Mouse (Mus musculus): ENCODE results near the gene Olfr90.
"Not testable (repeated sequence)": the region's sequence is repeated elsewhere in the genome, so short reads cannot be mapped to it uniquely, and the experiment has no call there.

Gene Olfr90

DNA sequence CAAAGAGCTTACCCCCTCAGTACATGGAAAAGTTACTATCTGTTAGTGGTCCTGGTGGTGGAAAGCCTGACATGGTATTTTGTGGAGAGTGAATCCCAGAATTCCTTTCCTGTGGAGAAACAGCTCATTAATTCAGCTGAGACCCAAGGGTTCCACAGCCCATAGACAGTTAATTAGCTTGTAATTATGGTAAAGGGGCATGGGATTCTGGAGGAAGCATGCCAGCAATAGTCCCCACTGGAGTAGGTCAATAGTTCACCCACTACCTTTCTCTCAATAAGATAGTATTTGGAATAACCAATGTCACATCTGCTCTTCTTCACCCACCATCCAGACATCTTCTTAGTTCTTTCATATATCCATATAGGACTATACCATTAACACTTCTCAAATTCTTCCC, at the start of gene Olfr90:
TSS of gene Olfr90 (minus strand) at position 101 of the 400 bp plus-strand sequence.
- no peak for DNase-seq

DNA sequence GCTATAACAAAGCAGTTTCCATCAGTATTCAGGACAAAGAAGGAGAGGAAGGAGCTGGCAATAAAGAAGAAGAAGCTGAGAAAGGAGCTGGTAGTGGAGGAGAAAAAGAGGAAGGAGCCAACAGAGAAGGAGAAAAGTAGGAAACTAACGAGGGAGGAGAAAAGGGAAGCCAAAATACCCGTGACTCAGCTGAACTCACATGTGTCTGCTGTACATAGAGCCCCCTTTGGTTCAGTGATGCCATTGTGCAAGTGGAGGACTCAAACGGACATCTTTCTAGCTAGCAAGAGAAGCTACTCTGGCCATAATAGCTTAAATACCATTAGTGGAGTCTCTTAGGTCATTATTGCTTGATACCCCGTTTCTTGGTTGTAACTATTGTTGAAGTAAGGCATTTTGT, 43.1 kb upstream of the Olfr90 start:
- not testable (repeated sequence) for DNase-seq

DNA sequence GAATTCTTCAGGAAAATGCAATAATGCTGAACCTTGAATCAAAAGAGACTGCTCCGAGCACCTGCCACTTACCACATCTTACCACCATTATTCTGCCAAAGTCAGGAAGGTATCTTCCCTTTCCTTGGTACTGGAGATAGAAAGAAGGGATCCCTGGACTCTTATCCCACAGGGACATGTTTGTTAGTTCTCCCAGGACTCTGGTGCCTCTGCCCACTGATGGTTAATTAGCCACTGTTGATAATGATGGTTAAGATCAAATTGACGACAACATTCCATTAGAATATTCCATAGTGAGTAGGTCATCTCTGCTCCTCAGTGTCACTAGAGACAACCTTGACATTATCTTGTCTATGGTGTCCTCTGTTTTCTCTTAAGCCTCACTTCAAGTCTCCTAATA, 31.7 kb upstream of the Olfr90 start, which contains the start of gene Olfr92:
TSS of gene Olfr92 (minus strand) at position 101 of the 400 bp plus-strand sequence.
- DNase-seq: no peak

DNA sequence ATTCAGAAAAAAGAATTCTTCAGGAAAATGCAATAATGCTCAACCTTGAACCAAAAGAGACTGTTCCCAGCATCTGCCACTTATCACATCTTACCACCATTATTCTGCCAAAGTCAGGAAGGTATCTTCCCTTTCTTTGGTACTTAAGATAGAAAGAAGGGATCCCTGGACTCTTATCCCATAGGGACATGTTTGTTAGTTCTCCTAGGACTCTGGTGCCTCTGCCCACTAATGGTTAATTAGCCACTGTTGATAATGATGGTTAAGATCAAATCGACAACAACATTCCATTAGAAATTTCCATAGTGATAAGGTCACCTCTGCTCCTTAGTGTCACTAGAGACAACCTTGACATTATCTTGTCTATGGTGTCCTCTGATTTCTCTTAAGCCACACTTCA, 9.9 kb upstream of the Olfr90 start, which contains the start of gene Olfr91:
TSS of gene Olfr91 (minus strand) at position 101 of the 400 bp plus-strand sequence.
- DNase-seq: no peak

DNA sequence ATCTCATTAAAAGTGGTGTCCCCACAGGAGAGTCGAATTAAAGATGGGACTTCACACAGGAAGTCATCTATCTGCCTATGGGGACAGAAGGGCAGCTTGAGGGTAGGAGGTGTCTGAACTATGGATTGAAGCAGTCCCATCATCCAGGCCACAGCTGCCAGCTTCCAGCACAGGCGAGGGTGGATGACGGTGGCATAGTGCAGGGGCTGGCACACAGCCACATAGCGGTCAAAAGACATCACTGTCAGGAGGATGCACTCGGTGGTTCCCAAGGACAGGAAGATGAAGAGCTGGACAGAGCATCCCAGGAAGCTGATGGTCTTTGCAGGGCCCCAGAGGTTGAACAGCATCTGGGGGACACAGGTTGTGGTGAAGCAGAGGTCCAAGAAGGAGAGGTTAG, 5.0 kb upstream of the Olfr90 start:
- peak; percentile 78 to 88 for DNase-seq

DNA sequence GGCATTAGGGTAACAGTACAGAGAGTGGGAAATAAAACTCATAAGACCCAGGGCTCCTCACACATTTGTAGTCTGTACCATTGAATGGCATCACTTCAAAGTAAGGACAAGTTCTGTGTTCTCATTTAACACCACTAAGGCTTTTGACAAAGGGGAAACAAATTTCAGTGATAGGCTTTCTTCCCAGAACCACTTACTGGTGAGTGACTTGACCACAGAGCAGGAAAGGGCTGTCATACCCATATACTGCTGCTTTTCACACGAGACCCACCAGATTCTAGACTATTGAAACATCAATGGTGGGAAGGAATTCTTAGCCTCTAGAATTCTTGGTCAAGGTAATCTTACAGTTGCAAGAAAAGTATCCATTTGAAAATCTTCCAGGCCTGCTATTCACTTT, 3.9 kb upstream of the Olfr90 start:
- no peak for DNase-seq

DNA sequence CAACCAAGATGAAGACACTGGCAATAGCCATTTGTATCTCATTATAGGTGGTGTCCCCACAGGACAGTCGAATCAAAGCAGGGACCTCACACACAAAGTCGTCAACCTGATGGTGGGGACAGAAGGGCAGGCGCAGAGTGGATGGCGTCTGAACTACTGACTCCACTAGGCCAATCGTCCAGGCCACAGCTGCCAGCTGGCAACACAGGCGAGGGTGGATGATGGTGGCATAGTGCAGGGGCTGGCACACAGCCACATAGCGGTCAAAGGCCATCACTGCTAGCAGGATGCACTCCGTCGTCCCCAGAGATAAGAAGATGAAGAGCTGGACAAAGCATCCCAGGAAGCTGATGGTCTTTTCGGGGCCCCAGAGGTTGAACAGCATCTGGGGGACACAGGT, 2.8 kb downstream of the Olfr90 start:
- DNase-seq: peak in 1 of 2 experiments; percentile 55

DNA sequence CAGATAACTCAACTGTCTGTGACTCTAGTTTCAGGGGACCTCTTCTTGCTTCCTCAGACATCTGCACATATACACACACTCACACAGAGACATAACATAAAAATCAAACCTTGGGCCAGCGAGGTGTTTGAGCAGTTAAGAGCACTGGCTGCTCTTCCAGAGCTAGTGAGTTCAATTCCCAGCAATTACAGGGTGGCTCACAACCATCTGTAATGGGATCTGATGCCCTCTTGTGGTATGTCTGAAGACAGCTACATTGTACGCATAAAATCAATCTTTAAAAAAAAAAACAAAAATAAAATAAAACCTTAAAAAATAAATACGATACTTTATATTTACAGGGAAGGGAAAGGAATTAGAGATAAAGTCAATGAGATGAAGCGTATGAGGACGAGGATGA, 3.7 kb downstream of the Olfr90 start:
- no peak for DNase-seq

DNA sequence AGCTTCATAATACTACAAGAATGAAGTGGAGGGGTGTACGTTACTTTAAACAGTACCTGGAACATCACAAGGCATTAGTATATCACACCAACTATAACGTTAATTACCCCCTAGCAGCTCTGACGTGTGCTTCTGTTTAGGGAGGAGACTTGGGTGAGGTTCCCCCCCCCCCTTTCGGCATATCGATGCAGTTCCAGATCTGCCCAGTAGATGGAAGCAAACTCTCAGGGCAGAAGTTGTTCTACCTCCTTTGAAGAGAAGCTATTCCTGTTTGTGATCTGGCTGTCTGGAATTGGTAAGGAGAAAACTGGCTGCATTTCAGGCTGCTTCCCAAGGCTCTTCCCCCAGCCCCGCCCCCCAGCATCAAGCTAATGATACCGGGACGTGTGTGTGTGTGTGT, 5.0 kb downstream of the Olfr90 start:
- DNase-seq: peak; percentile 77 to 85

DNA sequence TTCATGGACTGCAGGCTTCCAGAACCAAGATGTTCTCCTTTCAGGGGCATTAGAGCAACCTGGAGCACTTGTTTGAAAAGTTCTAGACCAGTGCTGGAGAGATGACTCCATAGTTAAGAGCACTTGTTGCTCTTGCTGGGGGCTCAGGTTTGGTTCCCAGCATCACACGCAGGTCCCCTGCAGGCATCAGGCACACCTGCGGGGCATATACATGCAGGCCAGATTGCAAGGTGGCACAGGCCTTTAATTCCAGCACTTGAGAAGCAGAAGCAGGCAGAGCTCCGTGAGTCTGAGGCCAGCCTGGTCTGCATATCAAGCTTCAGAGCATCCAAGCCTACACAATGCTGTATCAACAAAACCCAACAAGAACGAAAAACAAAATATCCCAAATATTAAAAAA, 6.6 kb downstream of the Olfr90 start:
- no peak for DNase-seq

DNA sequence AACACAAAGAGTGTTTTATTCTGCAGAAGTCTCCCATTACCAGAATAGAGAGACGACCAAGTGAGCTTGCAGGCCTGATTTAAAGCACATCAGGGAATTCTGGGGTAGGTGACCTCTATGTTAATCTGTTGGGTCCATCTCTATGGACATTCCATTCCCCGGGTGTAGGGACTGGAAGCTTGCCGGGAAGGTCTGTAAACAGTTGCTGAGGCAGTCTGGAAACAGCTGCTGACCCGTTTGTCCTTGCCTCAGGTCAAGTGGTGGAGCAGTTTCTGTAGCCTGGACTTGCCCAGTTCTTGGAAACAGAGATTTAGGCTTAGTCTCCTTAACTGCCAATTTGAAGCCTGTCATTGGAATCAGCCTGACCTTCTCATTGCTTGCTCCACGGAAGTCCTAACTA, 8.2 kb downstream of the Olfr90 start:
- DNase-seq: no peak

DNA sequence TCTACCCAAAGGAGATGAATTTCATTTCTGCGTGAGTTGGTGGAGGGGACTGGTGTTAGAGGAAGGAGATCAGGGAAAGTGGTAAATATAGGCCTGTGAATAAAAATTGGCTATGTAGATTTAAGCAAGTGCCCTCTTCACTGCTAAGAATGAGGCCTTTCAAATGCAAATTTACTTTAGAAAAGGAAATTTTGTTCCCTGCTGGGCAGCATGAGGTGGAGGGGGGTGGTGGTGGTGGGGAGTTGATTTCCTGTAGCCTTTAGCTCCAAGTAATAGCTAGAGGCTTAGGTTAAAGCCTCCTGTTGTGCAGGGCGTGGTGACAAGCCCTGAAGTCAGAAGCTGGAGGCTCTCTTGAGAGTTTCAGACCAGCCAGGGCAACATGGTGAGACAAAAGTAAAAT, 9.3 kb downstream of the Olfr90 start:
- DNase-seq: no peak

DNA sequence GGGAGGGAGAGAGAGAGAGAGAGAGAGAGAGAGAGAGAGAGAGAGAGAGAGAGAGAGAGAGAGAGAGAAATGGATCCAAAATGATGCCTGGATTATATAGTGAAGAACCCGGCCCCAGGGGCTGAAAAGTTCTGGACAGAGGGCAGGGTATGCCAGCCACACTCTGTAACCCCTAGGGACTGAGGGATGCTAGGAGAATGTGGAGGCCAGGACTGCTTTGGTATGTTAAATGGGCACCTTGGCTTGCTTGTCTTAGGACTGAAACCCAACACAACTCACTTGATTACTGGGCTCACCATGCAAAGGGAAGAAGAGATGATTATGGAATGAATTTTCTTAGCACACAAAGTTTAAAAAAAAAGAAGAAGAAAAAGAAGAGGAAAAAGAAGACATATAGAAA, 10.1 kb downstream of the Olfr90 start:
- DNase-seq: no peak

DNA sequence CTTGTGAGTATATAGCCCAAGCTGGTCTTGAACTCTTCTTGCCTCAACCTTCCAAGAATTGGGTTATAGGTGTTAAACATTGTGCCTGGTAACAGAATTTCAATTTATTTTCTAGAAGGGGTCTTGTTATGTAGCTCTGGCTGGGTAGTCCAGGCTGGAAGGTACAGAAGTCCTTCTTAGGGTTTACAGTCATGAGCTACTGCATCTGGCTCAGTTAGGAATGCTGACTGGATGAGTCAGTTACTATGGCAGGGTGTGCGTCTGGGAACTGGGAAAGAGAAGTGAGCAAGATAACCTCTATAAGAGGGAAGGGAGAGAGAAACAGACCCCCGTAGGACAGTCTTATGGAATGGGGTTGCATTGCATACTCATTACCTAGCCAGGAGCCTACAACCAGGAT, 12.5 kb downstream of the Olfr90 start:
- DNase-seq: no peak

DNA sequence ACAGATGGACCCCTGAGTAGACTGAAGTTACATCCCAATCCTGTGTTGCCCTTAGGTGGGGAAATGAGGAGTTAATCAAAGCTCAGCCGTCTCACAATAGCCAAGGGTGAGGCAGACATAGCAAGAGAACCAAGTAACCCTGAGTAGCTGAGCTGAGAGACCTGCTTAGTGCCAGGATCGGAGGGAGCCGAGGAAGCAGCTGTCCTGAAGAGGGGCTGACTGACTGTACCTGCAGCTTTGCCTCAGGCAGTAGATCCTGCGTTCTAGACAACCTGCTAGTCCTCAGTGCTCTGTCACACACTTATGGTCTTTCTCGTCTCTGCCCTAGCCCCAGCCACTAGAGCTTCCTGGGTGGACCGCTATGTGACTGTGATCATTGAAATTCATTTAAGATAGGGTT, 13.1 kb downstream of the Olfr90 start:
- DNase-seq: peak in 1 of 2 experiments; percentile 2

DNA sequence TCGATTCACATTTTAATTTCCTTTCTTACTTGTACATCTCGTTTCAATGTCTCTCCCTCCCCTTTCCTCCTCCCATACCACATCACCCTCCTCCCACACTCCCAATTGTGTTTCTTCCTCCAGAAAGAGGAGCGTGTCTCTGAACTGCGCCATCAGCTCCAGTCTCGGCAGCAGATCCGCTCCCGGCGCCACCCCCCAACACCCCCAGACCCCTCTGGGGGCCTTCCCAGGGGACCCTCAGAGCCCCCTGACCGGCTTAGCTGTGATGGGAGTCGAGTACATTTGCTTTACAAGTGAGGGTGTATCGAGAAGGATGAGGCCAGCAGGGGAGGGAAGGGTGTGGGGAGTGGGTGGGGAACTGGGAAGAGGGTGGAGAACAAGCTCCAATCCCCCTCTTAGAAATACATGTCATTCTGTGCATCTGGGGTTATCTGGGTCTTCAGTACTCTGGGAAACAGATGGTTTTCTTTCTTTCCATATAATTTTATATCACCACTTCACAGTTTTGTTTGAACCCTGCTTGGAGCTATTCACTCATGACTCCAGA, 15.5 kb downstream of the Olfr90 start:
- no peak for DNase-seq

DNA sequence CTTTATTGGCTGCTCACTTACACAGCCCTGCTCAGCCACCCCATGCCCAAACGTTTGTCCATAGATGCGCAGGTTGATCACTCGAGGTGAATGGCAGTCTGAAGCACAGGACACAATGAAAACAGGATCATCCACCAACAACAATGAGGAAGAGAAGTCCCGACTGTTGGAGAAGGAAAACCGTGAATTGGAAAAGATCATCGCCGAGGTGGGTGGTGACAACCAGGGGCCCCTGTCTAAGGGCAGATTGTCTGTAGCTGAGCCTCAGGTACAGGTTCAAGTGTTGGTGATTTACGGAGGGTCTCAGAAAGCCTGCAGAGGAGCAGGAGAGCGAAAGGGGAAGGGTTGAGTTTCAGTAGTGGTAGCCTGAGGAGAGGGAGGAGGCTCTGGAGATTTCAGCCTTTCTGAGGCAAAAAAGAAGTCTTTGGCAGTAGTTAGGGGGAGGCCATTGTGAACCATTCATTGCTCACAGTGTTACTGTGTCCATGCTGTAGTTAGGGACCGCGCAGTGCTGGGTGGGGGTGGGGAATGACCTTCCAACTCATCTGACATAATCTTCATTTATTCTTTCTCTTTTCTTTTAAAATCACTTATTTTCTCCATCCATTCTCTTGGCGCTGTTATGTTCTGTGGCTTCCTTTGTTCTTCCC, 16.1 kb downstream of the Olfr90 start:
- DNase-seq: no peak

DNA sequence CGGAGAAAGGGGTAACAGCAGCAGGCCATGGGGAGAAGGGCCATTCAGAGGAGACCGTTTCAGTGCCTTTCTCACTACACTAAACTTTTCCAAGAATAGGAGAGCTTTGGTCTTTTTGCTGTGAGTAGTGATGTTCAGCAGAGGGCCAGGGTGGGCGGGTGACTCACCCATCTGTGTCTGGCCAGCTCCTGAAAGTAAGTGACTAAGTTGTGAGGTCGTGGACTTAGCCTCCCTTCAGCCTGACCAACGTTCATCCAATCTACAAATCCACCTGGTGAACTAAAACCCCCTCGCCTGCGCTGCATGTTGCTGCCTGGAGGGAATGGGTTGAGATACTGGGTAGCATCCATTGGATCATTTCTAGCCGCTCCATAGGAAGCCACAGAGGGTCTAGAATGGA, 18.2 kb downstream of the Olfr90 start:
- no peak for DNase-seq

DNA sequence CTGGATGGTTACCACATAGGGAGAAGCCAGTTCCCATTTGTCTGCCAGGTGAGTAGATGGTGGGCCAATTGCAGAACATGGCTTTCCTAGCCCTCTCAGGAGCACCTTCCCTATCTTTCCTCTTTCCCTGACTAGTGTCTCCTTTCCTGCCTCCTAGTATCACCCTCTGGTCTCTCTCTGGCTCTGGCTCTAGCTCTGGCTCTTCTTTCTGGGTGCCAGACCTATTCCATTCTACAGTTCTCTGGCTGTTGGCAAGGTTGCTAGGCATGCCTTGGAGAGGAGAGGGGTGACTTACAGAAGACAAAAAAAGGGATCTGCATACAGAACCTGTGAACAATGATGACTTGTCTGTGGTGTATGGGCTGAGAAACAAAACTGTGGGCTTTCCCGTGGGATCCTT, 20.4 kb downstream of the Olfr90 start:
- DNase-seq: no peak

DNA sequence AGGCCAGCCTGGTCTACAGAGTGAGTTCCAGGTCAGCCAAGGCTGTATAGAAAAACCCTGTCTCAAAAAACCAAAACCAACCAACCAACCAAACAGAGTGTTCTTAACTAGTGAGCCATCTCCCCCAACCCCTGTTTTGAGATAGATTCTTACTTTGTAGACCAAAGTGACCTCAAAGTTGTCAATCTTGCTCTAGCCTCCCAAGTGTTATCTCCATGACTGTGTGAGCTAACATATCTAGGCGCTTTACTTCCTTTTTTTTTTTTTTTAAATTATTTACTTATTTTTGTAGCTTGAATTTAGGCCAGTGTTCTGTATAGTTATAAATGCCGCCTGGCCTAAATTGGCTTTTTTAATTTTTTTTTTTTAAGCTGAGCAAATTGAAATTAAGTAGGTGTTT, 22.3 kb downstream of the Olfr90 start:
- no peak for DNase-seq

DNA sequence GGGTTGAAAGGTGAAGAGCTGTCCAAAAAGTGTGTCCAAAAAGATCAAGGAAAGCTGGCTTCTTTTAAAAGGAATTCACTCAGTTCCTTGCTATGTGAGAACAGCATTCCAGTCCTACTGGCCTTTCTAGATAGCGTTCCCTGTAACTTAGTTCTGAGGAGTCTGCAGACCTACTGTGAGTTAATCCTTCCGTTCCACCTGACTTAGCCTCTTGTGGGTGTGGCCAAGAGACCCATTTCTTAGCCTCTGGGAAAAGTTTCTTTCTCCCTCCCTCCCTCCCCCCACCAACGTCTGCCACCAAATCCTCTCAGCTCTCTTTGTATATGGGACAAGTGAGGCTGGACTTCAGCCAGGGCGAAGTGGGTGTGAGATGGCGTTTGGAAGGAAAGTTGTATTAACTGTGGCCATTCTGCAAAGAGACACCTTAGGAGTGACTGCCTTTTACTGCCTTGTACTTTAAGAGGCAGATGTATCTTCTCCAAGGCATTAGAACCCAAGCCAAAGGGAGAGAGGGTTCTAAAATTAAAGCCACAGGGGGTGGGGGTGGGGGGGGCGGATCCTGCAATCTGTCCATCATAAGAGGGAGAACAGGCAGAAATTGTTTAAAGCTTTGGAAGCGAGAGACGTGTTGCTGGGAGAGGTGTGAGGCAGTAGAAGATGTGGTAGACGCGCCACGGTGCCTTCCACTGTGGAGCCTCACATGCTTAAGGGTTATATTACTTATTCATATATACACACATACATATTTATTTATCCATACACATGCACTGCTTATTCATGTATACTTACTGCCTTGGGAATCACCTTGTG, 24.4 kb downstream of the Olfr90 start:
- no peak for DNase-seq

DNA sequence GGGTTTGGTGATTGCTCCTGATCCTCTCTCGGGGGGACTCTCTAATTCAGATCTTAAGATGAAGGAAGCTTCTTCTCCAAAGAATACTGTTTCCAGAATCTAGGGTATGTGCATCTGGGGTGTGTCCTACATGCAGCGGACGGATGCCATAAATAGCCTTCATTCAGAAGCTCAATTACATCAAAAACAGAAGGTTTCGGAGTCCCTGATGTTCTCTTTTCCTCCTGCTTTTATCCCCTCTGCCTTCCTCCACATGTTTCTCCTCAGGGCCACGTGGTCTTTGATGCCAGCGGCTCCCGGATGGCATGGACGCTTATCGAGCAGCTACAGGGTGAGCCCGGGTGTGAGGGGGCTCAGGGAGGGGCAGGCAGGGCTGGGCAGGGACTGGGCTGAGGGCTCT, 25.2 kb downstream of the Olfr90 start:
- no peak for DNase-seq

DNA sequence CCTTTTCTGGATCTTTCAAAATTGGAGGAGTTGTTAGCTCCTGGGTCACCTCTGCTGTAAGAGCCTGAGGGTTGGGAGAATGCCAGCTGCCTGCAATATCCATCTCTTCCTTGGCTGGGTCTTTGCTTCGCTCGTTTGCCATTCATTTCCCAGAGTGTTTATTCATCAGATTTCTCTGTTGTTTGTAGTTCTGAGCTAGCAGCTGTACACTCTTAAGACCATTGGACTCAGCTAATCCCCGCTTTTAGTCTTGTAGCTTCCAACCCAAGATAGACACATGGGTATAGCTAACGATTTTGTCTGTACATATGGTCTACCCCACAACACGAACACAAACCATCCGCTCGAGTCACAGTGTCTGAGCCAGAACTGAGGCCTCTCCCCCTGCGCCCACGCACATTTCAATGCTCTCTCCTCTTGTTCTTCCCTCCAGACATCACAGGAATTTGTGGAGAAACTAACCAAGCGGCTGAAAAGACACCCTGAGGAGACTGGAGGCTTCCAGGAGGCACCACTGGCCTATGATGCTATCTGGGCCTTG, 26.1 kb downstream of the Olfr90 start:
- no peak for DNase-seq

DNA sequence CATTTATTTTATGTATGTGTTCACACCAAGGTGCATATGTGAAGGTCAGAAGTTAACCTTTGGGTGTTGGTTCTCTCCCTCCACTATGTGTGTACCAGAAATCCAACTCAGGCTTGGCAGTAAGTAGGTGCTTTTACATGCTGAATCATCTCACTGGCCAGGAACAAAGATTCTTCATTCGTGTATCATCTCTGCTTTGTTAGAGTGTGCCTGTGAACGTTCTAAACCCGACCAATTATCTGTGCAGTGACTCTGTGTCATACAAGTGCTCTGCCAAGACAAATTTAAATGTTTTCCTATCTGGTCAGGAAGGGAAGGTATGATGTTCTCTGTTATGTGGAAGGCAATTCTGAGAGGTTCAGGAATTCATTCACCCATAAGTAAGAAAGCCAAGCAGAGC, 26.9 kb downstream of the Olfr90 start:
- no peak for DNase-seq

Measured in cerebellum, postnatal 14 days (tissue).